Mouse (Mus musculus): Measurements from ENCODE around the gene Nf1. TPM values are rescaled to one million over a fixed set of nuclear protein-coding genes. Genes with fewer than 3 reads are reported as not detected.

Gene Nf1
- polyA plus RNA-seq, 1 experiment from 2014 or later = 6.3 TPM

DNA sequence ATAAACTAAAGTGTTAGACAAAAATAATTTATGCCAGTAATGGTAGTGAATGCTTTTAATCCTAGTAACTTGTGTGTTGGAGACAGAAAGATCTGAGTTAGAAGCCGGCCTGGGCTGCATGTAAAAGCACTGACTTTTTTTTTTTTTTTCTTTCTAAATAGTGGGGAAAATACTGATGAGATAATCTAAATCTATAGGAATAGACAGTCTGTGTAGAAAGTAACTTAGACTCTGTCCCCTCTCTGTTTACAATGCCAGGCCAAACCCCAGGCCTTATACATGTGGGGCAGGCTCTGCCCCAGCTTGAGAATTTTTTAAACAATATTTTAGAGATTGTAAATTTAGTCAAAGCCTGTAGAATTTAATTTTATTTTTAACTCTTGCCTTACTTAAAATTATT lies 183.5 kb downstream of the Nf1 start:
- ATAC-seq (ENCODE audit: borderline replicate concordance, extremely low read depth, low FRiP score, low TSS enrichment) = no peak
- WGBS = 63% methylated on average over 1 of the region's 1 CpGs
- H3K27me3 ChIP-seq = no peaks in the 10 kb centered on the region
- H3K27ac ChIP-seq = no peak overlapping the region
- H3K4me2 ChIP-seq = no peak overlapping the region
- H3K36me3 ChIP-seq = no peaks in the 10 kb centered on the region
- no peaks in the 10 kb centered on the region for H3K4me1 ChIP-seq
- no peak overlapping the region for H3K4me3 ChIP-seq
- no peaks in the 10 kb centered on the region for H3K9me3 ChIP-seq
- H3K9ac ChIP-seq = no peak overlapping the region

DNA sequence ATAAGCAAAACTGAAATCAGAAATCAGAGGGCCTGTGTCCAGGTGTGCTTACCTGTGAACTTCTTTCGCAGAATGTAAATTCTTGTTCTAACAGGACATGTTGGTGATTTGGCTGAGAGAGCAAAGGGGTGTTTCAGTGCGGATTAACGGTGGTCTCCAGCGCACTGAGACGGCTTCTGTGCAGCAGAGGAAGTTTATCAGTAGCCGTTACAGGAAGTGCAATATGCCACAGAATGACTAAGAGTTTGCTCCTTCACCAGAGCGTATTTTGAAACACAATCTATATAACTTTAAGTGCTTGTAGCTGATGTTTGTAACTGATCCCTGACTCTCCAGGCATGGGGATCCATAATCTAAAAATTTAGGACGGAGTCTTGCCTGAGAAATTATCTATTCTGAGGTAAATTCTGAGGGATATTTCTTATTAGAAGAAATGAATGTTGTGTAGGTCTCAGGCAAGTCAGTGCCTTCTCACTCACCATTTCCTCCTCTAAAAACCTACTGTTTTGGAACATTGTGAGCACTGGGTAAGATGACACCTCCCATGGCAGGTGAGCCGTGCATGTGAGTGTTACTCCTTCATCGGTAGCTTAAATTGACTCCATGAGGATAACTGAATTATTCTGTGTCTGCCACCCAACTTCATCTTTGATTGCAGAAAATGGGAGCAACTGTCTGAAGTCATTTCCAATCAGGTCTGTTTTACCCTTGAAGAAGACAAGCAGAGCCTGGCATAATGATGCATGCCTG lies 184.2 kb downstream of the Nf1 start, which contains the start of gene Evi2b:
TSS of gene Evi2b (minus strand) at position 203 of the 750 bp plus-strand sequence.
- no peaks in the 10 kb centered on the region for H3K4me1 ChIP-seq
- 69% methylated on average over 10 of the region's 10 CpGs for WGBS
- no peaks in the 10 kb centered on the region for H3K9me3 ChIP-seq
- no peaks in the 10 kb centered on the region for H3K27me3 ChIP-seq
- ATAC-seq (ENCODE audit: borderline replicate concordance, extremely low read depth, low FRiP score, low TSS enrichment) = no peak
- H3K4me3 ChIP-seq = no peak within 1 kb of the TSS
- H3K36me3 ChIP-seq = no peaks in the 10 kb centered on the region
- H3K4me2 ChIP-seq = no peak within 1 kb of the TSS
- no peak within 1 kb of the TSS for H3K27ac ChIP-seq
- no peak within 1 kb of the TSS for H3K9ac ChIP-seq

DNA sequence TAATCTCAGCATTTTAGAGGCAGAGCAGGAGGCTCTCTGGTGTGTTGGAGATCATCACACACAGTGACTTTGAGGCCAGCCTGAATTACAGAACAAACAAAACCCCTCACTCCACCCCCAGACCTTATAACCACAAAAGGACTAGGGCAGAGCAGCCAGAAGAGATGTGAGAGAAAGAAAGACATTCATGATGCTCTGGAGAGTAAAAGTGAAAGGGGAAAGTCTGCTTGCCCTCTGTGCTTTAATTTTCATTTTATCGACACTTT lies 184.8 kb downstream of the Nf1 start:
- Histone ChIP-seq H3K4me3 (no peak overlapping the region), H3K27me3 (no peaks in the 10 kb centered on the region), H3K4me2 (no peak overlapping the region), H3K4me1 (no peaks in the 10 kb centered on the region), H3K27ac (no peak overlapping the region), H3K36me3 (no peaks in the 10 kb centered on the region), H3K9me3 (no peaks in the 10 kb centered on the region), H3K9ac (no peak overlapping the region)
- no peak for ATAC-seq (ENCODE audit: borderline replicate concordance, extremely low read depth, low FRiP score, low TSS enrichment)
- 85% methylated on average over 1 of the region's 1 CpGs for WGBS

DNA sequence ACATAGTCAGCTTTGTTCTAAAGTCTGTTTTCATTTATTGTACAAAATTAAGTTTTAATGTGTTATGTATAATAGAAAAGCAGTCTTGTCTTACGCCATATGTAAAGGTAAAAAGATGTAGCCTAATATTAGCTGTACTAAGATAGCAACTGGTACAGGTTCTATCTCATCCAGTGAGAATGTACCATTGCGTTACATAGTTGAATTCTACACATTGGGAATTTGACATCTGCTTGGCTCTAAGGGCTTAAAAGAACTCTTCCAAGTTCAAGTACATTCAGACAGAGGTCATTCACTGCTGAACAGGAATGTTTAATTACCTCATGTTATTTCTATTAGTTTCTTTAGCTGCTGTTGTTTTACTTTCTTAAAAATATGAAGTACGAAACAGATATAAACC lies 187.1 kb downstream of the Nf1 start:
- H3K9me3 ChIP-seq = no peaks in the 10 kb centered on the region
- H3K4me3 ChIP-seq = no peak overlapping the region
- H3K27me3 ChIP-seq = no peaks in the 10 kb centered on the region
- H3K27ac ChIP-seq = no peak overlapping the region
- H3K36me3 ChIP-seq = no peaks in the 10 kb centered on the region
- H3K4me2 ChIP-seq = no peak overlapping the region
- no peak for ATAC-seq (ENCODE audit: borderline replicate concordance, extremely low read depth, low FRiP score, low TSS enrichment)
- H3K4me1 ChIP-seq = no peaks in the 10 kb centered on the region
- H3K9ac ChIP-seq = no peak overlapping the region
- 88% methylated on average over 3 of the region's 3 CpGs for WGBS

DNA sequence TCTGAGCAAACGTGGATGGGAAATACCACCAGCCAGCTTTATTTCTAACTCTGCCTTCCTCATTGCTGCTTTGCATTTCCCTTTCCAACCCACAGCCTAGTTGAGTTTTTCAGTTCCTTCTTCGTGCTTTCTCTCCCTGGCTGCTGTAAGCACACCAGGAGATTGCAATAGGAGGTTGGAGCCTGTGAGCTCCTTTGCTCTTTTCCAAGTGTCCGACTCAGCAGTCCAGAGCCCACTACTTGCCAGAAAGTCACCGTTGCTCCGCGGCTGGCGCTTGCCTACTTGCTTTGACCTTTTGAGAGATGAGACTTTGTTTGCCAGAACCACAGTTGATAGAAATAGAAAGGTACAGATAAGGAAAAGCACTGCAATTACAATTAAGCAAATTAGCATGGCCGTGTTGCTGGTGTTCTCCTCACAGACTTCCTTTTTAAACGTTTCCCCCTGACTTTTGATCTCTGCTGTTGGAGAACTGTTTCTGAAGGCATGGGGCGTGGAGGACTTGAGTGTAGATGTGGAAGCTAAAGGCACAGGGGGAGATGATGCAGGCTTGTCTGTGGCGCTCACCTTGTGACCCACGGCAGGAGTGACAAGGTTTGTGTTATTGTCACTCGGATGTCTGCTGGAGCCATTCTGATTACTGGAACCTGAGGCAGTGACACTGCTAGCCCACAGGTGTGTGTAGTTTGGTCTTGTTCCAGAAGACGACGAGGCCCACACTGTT lies 187.7 kb downstream of the Nf1 start:
- Histone ChIP-seq H3K27me3 (no peaks in the 10 kb centered on the region), H3K9me3 (no peaks in the 10 kb centered on the region), H3K27ac (no peak overlapping the region), H3K36me3 (no peaks in the 10 kb centered on the region), H3K4me2 (no peak overlapping the region), H3K9ac (no peak overlapping the region), H3K4me1 (no peaks in the 10 kb centered on the region), H3K4me3 (no peak overlapping the region)
- no peak for ATAC-seq (ENCODE audit: borderline replicate concordance, extremely low read depth, low FRiP score, low TSS enrichment)
- 69% methylated on average over 15 of the region's 15 CpGs for WGBS

DNA sequence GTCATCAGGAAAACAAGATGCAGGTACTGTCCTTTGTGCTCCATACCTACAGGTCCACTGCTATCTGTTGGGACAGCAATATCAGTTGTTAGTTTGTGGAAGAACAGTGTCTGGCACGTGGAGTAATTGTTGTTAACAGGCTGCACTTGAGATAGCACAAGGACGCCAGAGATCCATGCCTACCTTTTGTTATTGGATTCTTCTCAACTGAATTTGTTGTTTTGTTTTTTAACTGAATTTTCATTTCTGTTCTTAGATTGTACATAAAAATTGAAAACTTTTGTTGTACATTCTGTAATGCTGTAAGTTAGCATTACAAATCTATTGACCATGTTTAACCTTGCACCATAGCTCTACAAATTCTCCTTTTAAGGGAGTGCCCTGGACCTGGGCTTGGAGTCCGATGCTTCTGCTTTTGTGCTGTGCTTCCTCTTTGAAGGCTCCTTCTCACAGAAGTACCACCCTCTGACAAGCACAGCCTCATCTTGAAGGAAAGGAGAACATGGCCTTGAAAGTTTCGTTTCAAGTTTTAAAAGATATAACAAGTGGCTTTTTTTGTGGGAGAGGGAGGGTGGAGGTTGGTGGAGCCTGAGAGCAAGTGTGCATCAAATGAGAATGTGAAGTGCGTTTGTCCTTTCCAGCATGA lies 188.4 kb downstream of the Nf1 start:
- Histone ChIP-seq H3K36me3 (no peaks in the 10 kb centered on the region), H3K4me1 (no peaks in the 10 kb centered on the region), H3K27me3 (no peaks in the 10 kb centered on the region), H3K27ac (no peak overlapping the region), H3K4me3 (no peak overlapping the region), H3K4me2 (no peak overlapping the region), H3K9me3 (no peaks in the 10 kb centered on the region), H3K9ac (no peak overlapping the region)
- ATAC-seq (ENCODE audit: borderline replicate concordance, extremely low read depth, low FRiP score, low TSS enrichment) = no peak
- 77% methylated on average over 5 of the region's 5 CpGs for WGBS

DNA sequence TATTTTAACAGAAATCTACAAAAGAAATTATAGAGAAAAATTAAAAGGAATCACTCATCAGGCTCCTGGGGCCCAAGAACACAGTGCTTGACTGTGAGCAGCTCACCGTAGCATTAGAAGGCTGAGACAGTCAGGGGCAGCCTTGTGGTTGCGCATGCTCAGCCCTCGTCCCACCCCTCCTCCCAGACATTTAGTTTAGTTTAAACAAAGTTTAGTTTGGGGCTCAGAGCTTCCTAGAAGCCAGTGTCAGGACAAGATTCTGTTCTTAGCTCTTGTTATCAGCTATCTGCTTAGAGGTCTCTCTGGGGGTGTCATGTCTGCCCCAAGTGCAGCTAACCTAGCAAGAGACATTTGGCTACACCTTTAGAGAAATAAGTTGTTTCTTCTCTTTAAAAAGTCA lies 189.1 kb downstream of the Nf1 start:
- no peak for ATAC-seq (ENCODE audit: borderline replicate concordance, extremely low read depth, low FRiP score, low TSS enrichment)

DNA sequence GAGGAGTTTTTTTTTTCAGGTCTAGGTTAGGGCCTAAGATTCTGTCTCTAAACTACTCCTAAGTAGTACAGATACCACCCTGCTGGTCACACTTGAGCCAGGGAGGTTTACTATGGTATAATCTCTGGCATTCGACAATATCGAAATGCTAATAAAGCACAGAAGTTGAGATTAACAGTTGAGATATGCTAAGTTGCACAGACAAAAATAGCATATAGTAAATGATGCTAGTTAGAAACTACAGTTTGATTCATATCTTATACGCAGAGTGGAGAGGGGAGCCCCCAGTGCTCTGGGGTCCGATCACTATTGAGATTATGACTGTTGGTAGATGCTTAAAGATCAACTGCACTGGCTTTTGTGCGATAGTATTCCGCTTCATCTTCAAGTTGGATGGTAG lies 189.7 kb downstream of the Nf1 start:
- no peak overlapping the region for H3K9ac ChIP-seq
- H3K9me3 ChIP-seq = no peaks in the 10 kb centered on the region
- H3K4me2 ChIP-seq = no peak overlapping the region
- no peaks in the 10 kb centered on the region for H3K27me3 ChIP-seq
- H3K27ac ChIP-seq = no peak overlapping the region
- H3K4me3 ChIP-seq = no peak overlapping the region
- H3K36me3 ChIP-seq = no peaks in the 10 kb centered on the region
- WGBS = 94% methylated on average over 6 of the region's 6 CpGs
- no peak for ATAC-seq (ENCODE audit: borderline replicate concordance, extremely low read depth, low FRiP score, low TSS enrichment)
- peaks cover 9% of the 10 kb centered on the region; the same call in 1 of the 2 replicates for H3K4me1 ChIP-seq

More for the DNA sequence above, 189.1 kb downstream of the Nf1 start:
- WGBS = 81% methylated on average over 3 of the region's 3 CpGs
- H3K9ac ChIP-seq = no peak overlapping the region
- no peak overlapping the region for H3K4me2 ChIP-seq
- H3K4me1 ChIP-seq = peaks cover 3% of the 10 kb centered on the region; the same call in 1 of the 2 replicates
- no peak overlapping the region for H3K27ac ChIP-seq
- H3K4me3 ChIP-seq = no peak overlapping the region
- H3K27me3 ChIP-seq = no peaks in the 10 kb centered on the region
- H3K36me3 ChIP-seq = no peaks in the 10 kb centered on the region
- H3K9me3 ChIP-seq = no peaks in the 10 kb centered on the region

DNA sequence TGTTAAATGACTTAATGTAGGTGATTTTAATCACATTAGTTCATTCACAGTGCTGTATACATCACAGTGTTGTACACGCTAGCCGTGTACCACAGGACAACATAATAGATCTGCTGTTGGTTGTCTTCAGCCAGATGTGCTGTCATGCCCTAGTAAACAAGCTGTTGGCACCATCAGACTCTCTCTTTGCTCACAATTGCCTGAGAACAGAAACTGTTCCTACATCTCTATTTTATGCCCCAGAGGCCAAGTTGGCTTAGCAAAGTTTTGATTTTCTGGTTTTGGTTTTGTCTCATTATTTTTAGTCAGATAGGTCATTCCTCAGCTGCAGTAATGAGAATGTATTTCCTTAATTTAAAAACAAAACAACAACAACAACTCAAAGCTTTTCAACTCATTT lies 190.2 kb downstream of the Nf1 start:
- Histone ChIP-seq H3K9ac (no peak overlapping the region), H3K27ac (no peak overlapping the region), H3K4me3 (no peak overlapping the region), H3K9me3 (no peaks in the 10 kb centered on the region), H3K27me3 (no peaks in the 10 kb centered on the region), H3K36me3 (no peaks in the 10 kb centered on the region), H3K4me2 (no peak overlapping the region), H3K4me1 (peaks cover 9% of the 10 kb centered on the region; the same call in 1 of the 2 replicates)
- 68% methylated on average over 2 of the region's 2 CpGs for WGBS
- no peak for ATAC-seq (ENCODE audit: borderline replicate concordance, extremely low read depth, low FRiP score, low TSS enrichment)

DNA sequence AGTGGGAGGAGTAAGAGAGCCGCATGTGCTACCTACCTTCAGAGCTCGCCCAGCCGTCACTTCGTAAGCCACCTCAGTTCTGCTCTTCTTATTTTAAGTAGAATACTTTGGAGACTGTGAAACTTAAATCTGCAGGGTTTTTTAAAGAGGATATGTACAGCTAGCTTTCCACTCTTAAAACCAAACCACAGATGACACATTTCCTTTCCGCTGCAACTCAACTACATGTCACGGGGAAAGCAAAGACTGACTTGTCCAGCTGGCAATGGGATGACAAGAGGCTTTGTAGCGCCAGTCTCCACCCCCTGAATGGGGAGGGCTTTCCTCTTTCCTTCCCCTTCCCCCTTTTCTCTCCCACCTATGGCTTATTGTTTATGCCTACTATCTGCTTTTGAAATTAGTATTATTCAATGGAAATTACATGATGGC lies 190.9 kb downstream of the Nf1 start, which contains the start of the genes Evi2 and Evi2a:
TSS of gene Evi2 (minus strand) at position 257 of the 429 bp plus-strand sequence.
TSS of gene Evi2a (minus strand) at position 277 of the 429 bp plus-strand sequence.
- no peaks in the 10 kb centered on the region for H3K27me3 ChIP-seq
- H3K4me2 ChIP-seq = no peak within 1 kb of the TSS
- no peak within 1 kb of the TSS for H3K4me3 ChIP-seq
- WGBS = 76% methylated on average over 7 of the region's 7 CpGs
- no peaks in the 10 kb centered on the region for H3K36me3 ChIP-seq
- H3K9me3 ChIP-seq = no peaks in the 10 kb centered on the region
- no peak within 1 kb of the TSS for H3K27ac ChIP-seq
- ATAC-seq (ENCODE audit: borderline replicate concordance, extremely low read depth, low FRiP score, low TSS enrichment) = no peak
- no peak within 1 kb of the TSS for H3K9ac ChIP-seq
- H3K4me1 ChIP-seq = peaks cover 9% of the 10 kb centered on the region; the same call in 1 of the 2 replicates

DNA sequence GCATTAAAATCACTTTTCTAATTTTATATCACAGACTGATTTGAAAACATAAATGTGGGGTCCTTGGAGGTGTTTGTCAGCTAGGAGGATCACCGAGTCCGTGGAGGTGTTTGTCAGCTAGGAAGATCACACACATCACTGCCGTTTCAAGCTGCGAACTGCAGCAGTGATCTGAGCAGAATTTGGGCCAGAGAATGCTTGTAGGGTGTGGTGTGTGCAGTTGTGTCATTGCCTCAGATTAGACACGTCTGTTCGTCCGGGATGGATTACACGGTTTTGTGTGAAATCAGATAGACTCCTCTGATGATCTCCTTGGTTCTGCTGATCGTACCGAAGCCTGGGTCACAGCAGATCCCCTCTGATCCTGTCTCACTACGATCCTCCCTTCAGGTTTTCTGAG lies 191.3 kb downstream of the Nf1 start:
- 84% methylated on average over 11 of the region's 11 CpGs for WGBS
- Histone ChIP-seq H3K4me1 (peaks cover 9% of the 10 kb centered on the region; the same call in 1 of the 2 replicates), H3K4me3 (no peak overlapping the region), H3K9ac (no peak overlapping the region), H3K27me3 (no peaks in the 10 kb centered on the region), H3K4me2 (no peak overlapping the region), H3K9me3 (no peaks in the 10 kb centered on the region), H3K36me3 (no peaks in the 10 kb centered on the region), H3K27ac (no peak overlapping the region)
- ATAC-seq (ENCODE audit: borderline replicate concordance, extremely low read depth, low FRiP score, low TSS enrichment) = no peak

DNA sequence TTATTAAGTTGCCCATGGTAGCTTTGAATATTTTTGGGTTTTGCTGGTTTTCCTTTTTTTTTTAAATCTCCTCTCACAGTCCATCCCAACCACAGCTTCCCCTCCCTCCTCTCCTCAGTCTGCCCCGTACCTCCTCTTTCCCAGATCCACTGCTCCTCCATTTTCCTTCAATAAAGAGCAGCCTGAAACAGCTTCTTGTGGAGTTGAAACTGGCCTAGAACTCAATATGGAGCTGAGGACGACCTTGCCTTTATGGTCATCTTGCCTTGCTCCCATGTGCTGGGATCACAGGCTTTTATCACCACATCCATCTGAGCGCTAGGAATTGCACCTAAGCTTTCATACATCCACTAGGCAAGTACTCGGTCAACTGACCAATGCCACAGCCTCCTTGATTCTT lies 192.0 kb downstream of the Nf1 start:
- WGBS = 88% methylated on average over 4 of the region's 4 CpGs
- no peaks in the 10 kb centered on the region for H3K27me3 ChIP-seq
- ATAC-seq (ENCODE audit: borderline replicate concordance, extremely low read depth, low FRiP score, low TSS enrichment) = no peak
- H3K4me2 ChIP-seq = no peak overlapping the region
- H3K9me3 ChIP-seq = no peaks in the 10 kb centered on the region
- peaks cover 9% of the 10 kb centered on the region; the same call in 1 of the 2 replicates for H3K4me1 ChIP-seq
- no peak overlapping the region for H3K27ac ChIP-seq
- no peak overlapping the region for H3K4me3 ChIP-seq
- no peak overlapping the region for H3K9ac ChIP-seq
- H3K36me3 ChIP-seq = no peaks in the 10 kb centered on the region
